Mouse (Mus musculus) kidney, adult 2 months (tissue): ENCODE data around the gene E130308A19Rik.

Experiments used
- CTCF ChIP-seq: fragments of 200-500 bp; conservative IDR thresholded peaks from 2 replicates; pipeline ENCODE4 v1.5.1; 2011; ENCODE audit warnings: low read depth, mild to moderate bottlenecking, control low read depth, low read length, moderate library complexity, mixed read lengths; ENCODE audit not compliant: insufficient read depth, insufficient read length
- POLR2A ChIP-seq: fragments of 200-500 bp; IDR thresholded peaks from one replicate; pipeline ENCODE4 v1.6.1; 2011; ENCODE audit warnings: low read depth, low read length, control low read depth

DNA sequence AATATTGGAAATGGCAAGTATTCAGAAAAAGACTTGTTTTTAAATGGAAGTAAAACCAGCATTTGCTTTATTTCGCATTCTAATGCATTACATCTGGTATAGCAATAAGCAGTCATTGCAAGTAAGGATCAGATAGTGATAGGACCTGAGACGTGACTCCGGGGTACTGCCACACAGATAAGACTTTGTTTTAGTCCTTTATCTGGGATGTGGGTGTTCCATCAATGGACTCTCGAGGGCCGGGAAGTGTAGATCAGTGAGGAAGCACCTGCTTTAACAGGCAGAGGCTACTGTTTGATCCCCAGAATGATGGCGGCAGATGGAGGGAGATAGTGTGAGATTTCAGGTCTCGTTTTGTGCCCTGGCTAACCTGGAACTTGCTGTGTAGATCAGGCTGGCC lies 105.5 kb downstream of the E130308A19Rik start:
- TF ChIP-seq POLR2A (no peak), CTCF (no peak)
